Mouse (Mus musculus): ENCODE measurements around the gene Serpinb1a.

Gene Serpinb1a

GRCm38 (mm10) chr13:32795166-32795565, 55.8 kb downstream of the Serpinb1a start:
- peak; percentile 9 for DNase-seq (ENCODE audit: low read depth)

GRCm38 (mm10) chr13:32794619-32795018, 56.4 kb downstream of the Serpinb1a start:
- DNase-seq (ENCODE audit: low read depth): no peak

All from induced T-regulatory cell, adult 2 months (primary cell).